Mouse (Mus musculus) MEL (cell line): Measurements from ENCODE around the gene Cnih2.

Experiments used
- ELF1 ChIP-seq: IDR thresholded peaks from 2 replicates; pipeline ENCODE4 v1.6.1; 2014; ENCODE audit warnings: low read depth, mild to moderate bottlenecking, inconsistent platforms, low read length, improper control_type of control experiment, moderate library complexity
- MAX ChIP-seq: IDR thresholded peaks from 2 replicates; pipeline ENCODE4 v1.6.1; 2011; ENCODE audit warnings: low read length, improper control_type of control experiment
- SIN3A ChIP-seq: IDR thresholded peaks from 2 replicates; pipeline ENCODE4 v1.6.1; 2012; ENCODE audit warnings: low read length, improper control_type of control experiment, inconsistent platforms

DNA sequence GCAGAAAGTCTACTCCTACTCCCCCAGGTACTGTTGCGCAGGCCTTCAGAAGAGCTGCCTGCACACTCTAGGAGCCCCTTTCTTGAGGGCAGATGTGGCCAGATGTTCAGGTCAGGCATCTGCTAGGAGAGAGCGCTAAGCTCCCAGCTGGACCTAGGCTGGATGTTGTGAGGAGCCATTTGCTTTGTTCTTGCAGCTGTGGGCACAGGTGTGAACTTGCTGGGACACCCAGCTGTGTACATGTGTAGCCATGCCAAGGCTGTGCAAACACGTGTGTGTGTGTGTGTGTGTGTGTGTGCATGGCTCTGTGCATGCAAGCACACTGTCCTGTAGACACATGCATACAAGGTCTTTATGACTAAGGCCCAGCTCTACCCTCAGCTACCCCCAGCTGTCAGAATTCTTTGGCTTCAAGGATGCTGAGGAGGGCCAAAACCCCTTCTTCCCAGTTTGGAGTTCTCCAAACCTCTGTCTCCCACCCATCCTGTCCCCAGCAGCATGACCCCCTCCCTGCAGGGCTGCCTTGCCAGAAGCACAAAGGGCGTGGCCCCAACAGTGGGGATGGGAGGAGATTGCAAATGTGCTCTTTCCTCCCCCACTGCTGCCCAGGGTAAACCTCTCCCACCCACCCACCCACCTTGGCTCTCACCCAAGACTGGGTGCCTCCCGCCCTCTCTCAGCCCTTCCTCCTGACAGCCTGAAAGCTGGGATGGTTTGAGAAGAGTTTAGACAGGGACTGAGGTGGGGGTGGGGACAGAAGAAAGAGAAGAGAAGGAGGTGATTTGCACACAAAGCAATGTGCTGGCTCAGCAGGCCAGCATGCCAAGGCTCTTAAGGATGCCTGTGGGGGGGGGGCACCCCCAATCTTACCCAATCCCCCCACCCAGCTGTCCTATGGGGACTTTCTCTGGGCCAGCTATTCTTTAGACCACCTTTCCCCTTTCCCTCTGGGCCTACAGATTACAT, 37.7 kb downstream of the Cnih2 start:
- TF ChIP-seq SIN3A = no peak
- no peak for TF ChIP-seq MAX
- TF ChIP-seq ELF1 = no peak
